Mouse (Mus musculus) stomach, embryonic 14.5 days (tissue): ENCODE measurements around the gene Mmp15. TPM values are rescaled to one million over a fixed set of nuclear protein-coding genes. Genes with fewer than 3 reads are reported as not detected.

Source experiments
- ATAC-seq: fragments of 200-750 bp; cut with Nextera tagmentation; 2 replicates; pipeline ENCODE4 v1.8.0; 2017; ENCODE audit warnings: low read depth, moderate TSS enrichment; ENCODE audit not compliant: insufficient number of reproducible peaks, insufficient read depth, low FRiP score
- H3K27ac ChIP-seq: fragments of 300-500 bp; sonication (generic); 2 replicates; pipeline ENCODE4 v1.5.1; 2014; ENCODE audit warnings: mild to moderate bottlenecking, low read length, moderate library complexity, mixed read lengths
- H3K27me3 ChIP-seq: fragments of 300-500 bp; sonication (generic); 2 replicates; pipeline ENCODE4 v1.6.1; 2014; ENCODE audit warnings: low read length, control low read depth, mixed read lengths; ENCODE audit not compliant: control insufficient read depth, insufficient read depth
- H3K36me3 ChIP-seq: fragments of 300-500 bp; sonication (generic); 2 replicates; pipeline ENCODE4 v1.6.1; 2014; ENCODE audit warnings: mild to moderate bottlenecking, control low read depth, low read length, moderate library complexity, mixed read lengths; ENCODE audit not compliant: control insufficient read depth, insufficient read depth
- H3K4me1 ChIP-seq: fragments of 300-500 bp; sonication (generic); 2 replicates; pipeline ENCODE4 v1.6.1; 2014; ENCODE audit warnings: low read length, control low read depth, mixed read lengths; ENCODE audit not compliant: control insufficient read depth, insufficient read depth
- H3K4me2 ChIP-seq: fragments of 300-500 bp; sonication (generic); replicated peaks from 2 replicates; pipeline ENCODE4 v1.6.1; 2014; ENCODE audit warnings: low read depth, low read length, control low read depth
- H3K4me3 ChIP-seq: fragments of 300-500 bp; sonication (generic); 2 replicates; pipeline ENCODE4 v1.5.1; 2014; ENCODE audit warnings: low read depth, low read length, control low read depth
- H3K9ac ChIP-seq: fragments of 300-500 bp; sonication (generic); replicated peaks from 2 replicates; pipeline ENCODE4 v1.6.1; 2014; ENCODE audit warnings: low read depth, mild to moderate bottlenecking, control low read depth, low read length, moderate library complexity, mixed read lengths
- H3K9me3 ChIP-seq: fragments of 300-500 bp; sonication (generic); 2 replicates; pipeline ENCODE4 v1.6.1; 2016; ENCODE audit warnings: low read depth, low read length, control low read depth; ENCODE audit not compliant: control insufficient read depth
- WGBS: fragments of 180-500 bp; shearing (Covaris S2); extraction: QIAGEN DNeasy Blood & Tissue Kit; methylation state at CpG from one replicate; pipeline ENCODE4 v1.1.7; 2014; 5-methylcytosine and 5-hydroxymethylcytosine counted together
- polyA plus RNA-seq: library from polyadenylated mRNA; unstranded; fragments of >200 nt; fragmentation: Nextera tagmentation; extraction: Ambion mirVana; gene quantifications from 2 replicates; pipeline ENCODE4 v1.2.1, GENCODE M21; 2014

Mmp15 gene
- polyA plus RNA-seq, 1 experiment from 2014 or later: 21.5 TPM

- peak within 1 kb of the TSS; percentile 90 for H3K4me2 ChIP-seq
- no peaks in the 10 kb centered on the region for H3K9me3 ChIP-seq
- H3K4me3 ChIP-seq: peak within 1 kb of the TSS; percentile 87
- H3K36me3 ChIP-seq: peaks cover 33% of the 10 kb centered on the region
- peaks cover 10% of the 10 kb centered on the region for H3K4me1 ChIP-seq
- H3K27me3 ChIP-seq: no peaks in the 10 kb centered on the region
- H3K9ac ChIP-seq: peak within 1 kb of the TSS; percentile 79
- under 1% methylated on average over 60 of the region's 80 CpGs for WGBS
- ATAC-seq: peak; percentile 94
- H3K27ac ChIP-seq: peak within 1 kb of the TSS; percentile 98
Observed at GRCm38 (mm10) chr8:95331720-95332436, 20.2 kb upstream of the Mmp15 start, which contains the start of the genes Zfp319 and Usb1. Gene Zfp319 (minus strand): TSS chr8:95331950. Gene Usb1 (plus strand): TSS chr8:95332284.

DNA sequence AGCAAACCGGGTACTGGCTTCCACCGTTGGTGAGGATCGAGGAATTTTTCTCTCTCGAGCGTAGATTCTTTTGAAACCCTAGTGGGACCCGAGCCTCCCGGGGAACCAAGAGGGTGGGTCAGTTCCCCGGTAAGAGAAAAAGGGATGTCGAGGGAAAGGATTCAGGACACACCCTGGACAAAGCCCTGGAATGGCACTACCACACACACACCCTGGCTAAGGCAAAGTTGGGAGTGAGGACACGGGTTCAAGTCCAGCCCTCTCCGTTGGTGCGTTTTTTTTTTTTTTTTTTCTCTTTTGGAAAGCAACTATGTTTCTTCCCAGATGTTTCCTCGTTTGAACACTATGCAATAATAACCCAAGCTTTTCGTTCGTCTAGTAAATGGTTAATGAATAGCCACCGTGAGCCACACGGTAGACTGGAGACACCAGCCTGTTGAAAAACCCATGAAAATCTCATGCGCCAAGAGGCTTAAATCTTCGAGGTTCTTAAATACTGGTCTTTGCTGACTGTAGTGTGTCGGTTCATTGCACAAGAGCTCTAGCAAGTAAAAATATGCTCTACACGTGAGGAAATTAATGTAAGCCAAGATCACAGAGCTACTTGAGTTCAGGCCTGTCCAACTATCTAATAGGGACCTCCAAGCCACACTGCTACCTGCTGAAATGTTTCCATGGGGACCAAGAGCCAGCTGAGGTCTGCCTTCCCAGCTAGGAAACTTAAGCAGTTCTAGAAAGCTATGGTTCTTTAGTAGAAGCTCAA, 19.4 kb upstream of the Mmp15 start:
- peaks cover 26% of the 10 kb centered on the region for H3K36me3 ChIP-seq
- no peaks in the 10 kb centered on the region for H3K27me3 ChIP-seq
- peak overlapping the region; percentile 90 for H3K4me2 ChIP-seq
- no peaks in the 10 kb centered on the region for H3K9me3 ChIP-seq
- WGBS: 22% methylated on average over 21 of the region's 21 CpGs
- peak overlapping the region; percentile 87 for H3K4me3 ChIP-seq
- peak overlapping the region; percentile 98 for H3K27ac ChIP-seq
- H3K9ac ChIP-seq: peak overlapping the region; percentile 79
- peaks cover 10% of the 10 kb centered on the region for H3K4me1 ChIP-seq
- ATAC-seq: no peak

DNA sequence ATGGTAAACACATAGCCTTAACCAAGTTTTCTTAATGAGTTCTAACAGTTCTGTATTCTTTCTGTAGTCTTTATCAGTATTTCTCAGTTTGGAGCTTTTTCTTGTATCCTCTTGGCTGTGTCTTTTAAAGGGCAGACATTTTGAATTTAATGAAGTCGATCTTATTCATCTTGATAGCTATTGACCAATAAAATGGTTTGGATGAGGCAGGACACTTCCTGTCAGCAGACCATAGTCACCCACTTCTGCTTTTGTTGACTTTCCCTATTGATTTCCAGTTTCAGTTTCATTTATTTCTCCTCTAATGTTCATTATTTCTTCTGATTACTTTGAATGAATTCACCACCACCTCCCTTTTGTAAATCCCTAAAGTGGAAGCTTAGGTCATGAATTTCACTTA, 16.4 kb upstream of the Mmp15 start:
- no peak for ATAC-seq
- Histone ChIP-seq H3K9ac (no peak overlapping the region), H3K27ac (no peak overlapping the region), H3K27me3 (no peaks in the 10 kb centered on the region), H3K9me3 (no peaks in the 10 kb centered on the region), H3K36me3 (peaks cover 9% of the 10 kb centered on the region), H3K4me3 (no peak overlapping the region), H3K4me2 (no peak overlapping the region), H3K4me1 (no peaks in the 10 kb centered on the region)
- 93% methylated on average over 1 of the region's 1 CpGs for WGBS

- no peaks in the 10 kb centered on the region for H3K4me1 ChIP-seq
- no peak overlapping the region for H3K4me3 ChIP-seq
- no peak overlapping the region for H3K4me2 ChIP-seq
- H3K36me3 ChIP-seq: peaks cover 12% of the 10 kb centered on the region
- H3K27ac ChIP-seq: no peak overlapping the region
- no peaks in the 10 kb centered on the region for H3K27me3 ChIP-seq
- no peaks in the 10 kb centered on the region for H3K9me3 ChIP-seq
- ATAC-seq: no peak
- no peak overlapping the region for H3K9ac ChIP-seq
Observed at GRCm38 (mm10) chr8:95336363-95336762, 15.7 kb upstream of the Mmp15 start.

DNA sequence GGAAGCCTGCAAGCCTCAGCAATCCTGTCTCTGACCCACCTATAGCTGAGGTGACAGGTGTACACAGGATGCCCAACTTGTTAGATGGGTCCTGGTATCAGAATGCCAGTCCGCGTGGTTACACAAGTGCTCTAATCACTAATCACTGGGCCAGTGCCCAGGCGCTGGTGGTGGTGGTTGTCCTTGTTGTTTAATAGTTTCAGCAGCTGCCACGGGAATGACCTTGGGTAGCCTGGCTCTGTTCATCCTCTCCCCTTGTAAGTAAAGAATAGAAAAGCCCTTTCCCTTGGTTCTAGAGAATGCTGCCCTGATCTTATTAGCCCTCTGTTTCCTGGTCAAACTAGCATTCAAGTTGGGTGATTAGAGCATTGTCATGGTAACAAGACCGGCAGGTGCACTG, 10.3 kb upstream of the Mmp15 start:
- 63% methylated on average over 5 of the region's 5 CpGs for WGBS
- Histone ChIP-seq H3K4me2 (no peak overlapping the region), H3K27ac (no peak overlapping the region), H3K4me3 (no peak overlapping the region), H3K9ac (no peak overlapping the region), H3K36me3 (peaks cover 17% of the 10 kb centered on the region), H3K27me3 (no peaks in the 10 kb centered on the region), H3K4me1 (no peaks in the 10 kb centered on the region), H3K9me3 (no peaks in the 10 kb centered on the region)
- no peak for ATAC-seq

DNA sequence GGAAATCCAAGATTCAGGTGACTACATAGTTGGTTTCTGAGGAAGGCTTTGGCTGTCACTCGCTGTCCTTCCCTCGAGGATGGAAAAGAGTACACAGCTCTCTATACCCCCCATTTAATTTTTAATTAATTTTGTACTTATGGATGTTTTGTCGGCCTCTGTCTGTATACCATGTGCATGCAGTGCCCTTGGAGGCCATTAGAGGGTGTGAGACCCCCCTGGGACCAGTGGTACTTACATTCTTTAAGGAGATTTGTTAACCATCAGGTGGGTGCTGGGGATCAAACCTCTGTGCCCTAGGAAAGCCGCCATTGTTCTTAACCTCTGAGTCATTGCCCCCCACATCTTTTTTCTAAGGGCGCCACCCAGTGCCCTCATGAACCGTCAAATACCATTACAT, 7.4 kb upstream of the Mmp15 start:
- no peaks in the 10 kb centered on the region for H3K27me3 ChIP-seq
- H3K4me2 ChIP-seq: no peak overlapping the region
- no peaks in the 10 kb centered on the region for H3K9me3 ChIP-seq
- no peak for ATAC-seq
- WGBS: 74% methylated on average over 6 of the region's 6 CpGs
- H3K4me3 ChIP-seq: no peak overlapping the region
- H3K27ac ChIP-seq: no peak overlapping the region
- peaks cover 8% of the 10 kb centered on the region; the same call in 1 of the 2 replicates for H3K4me1 ChIP-seq
- no peak overlapping the region for H3K9ac ChIP-seq
- H3K36me3 ChIP-seq: peaks cover 12% of the 10 kb centered on the region

- Histone ChIP-seq H3K27ac (no peak overlapping the region), H3K9me3 (no peaks in the 10 kb centered on the region), H3K4me3 (no peak overlapping the region), H3K9ac (no peak overlapping the region), H3K4me1 (peaks cover 11% of the 10 kb centered on the region; the same call in 1 of the 2 replicates), H3K36me3 (peaks cover 9% of the 10 kb centered on the region; the same call in 1 of the 2 replicates), H3K4me2 (no peak overlapping the region), H3K27me3 (no peaks in the 10 kb centered on the region)
- ATAC-seq: peak; percentile 47; the same call in 1 of the 2 replicates
- 11% methylated on average over 8 of the region's 8 CpGs for WGBS
Observed at GRCm38 (mm10) chr8:95346643-95347545, 5.2 kb upstream of the Mmp15 start.

DNA sequence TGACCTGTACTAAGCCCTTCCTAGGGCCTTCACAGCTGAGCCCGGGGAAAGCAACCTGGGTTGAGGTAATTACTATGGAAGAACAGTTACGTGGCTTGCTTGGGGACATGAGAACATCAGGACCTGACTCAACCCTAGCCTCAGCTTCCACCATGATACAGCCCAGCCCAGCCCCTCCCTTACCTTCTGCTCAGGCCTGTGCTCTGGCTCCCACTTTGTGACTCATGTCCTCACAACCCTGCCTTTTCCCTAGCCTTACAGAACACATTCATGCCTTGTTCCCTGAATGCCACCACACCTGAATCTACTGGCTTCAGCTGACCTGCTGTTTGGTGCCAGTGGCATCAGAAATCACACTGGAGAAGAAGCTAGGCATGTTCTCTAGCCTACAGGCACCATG, 3.7 kb upstream of the Mmp15 start:
- no peak overlapping the region for H3K9ac ChIP-seq
- ATAC-seq: no peak
- H3K4me3 ChIP-seq: no peak overlapping the region
- no peak overlapping the region for H3K4me2 ChIP-seq
- no peaks in the 10 kb centered on the region for H3K27me3 ChIP-seq
- 86% methylated on average over 2 of the region's 2 CpGs for WGBS
- no peak overlapping the region for H3K27ac ChIP-seq
- peaks cover 11% of the 10 kb centered on the region; the same call in 1 of the 2 replicates for H3K4me1 ChIP-seq
- no peaks in the 10 kb centered on the region for H3K9me3 ChIP-seq
- H3K36me3 ChIP-seq: peaks cover 9% of the 10 kb centered on the region; the same call in 1 of the 2 replicates
